Mouse (Mus musculus) gastrocnemius, postnatal 36 days (tissue): ENCODE measurements around the gene Extl1. TPM values are rescaled to one million over a fixed set of nuclear protein-coding genes. Genes with fewer than 3 reads are reported as not detected.
A peak's percentile ranks its signal among the peaks of the same experiment; 100 is the strongest.

Experiments
- DNase-seq, 2 experiments: peaks; one replicate each; pipeline ENCODE4 v3.0.0; 2022
- intact Hi-C: fragments of 180-260 bp; cut with DNase I; formaldehyde crosslinking; loops from one replicate; pipeline ENCODE4 v1.15.1; 2025
- total RNA-seq, 2 experiments: library from RNA; stranded (reverse); gene quantifications; 2 replicates each; pipeline ENCODE4 v1.2.3; 2021

The Extl1 gene
- total RNA-seq, 2 experiments from 2014 or later = 25.9 to 29.9 TPM

DNA sequence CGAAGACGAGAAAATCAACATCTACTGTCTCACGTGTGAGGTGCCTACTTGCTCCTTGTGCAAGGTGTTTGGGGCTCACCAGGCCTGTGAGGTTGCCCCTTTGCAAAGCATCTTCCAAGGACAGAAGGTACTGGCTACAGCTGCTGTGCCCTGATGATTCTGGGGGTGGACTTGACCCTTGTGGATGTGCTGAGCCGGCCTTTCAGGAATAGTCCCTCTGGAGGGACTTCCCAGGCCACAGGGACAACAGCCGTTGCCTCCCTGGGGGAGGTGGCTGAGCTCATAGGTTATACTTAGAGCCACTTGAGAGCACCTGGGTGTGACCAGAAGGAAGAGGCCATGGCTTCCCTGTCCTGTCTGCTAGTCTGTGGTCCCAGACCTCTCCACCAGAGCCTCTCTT, 64.0 kb downstream of the Extl1 start:
- no peak for DNase-seq
- intact Hi-C loops = loop anchor here (5.0 kb wide), 1 partner anchor 38 kb away; no protein-coding TSS in a partner anchor

DNA sequence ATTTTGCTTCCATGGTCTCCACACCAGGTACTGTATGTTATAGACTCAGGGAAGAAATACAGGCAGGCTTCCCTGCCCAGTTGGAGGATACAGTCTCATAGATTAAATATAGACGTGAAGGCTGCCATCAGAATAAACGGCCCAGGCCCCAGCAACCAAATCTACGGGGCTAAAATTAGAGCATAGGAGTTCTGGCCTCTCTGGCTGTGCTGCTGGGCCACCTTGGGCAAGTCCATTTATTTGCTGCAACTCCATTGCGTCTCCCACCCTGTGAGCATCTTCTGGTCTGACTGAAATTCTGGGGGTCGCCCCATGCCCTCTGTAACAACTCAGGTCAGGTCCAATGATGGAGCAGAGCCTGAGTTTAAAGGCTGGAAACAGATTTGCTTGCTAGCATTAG, 64.6 kb downstream of the Extl1 start:
- intact Hi-C loops = loop anchor here (5.0 kb wide), 1 partner anchor 38 kb away; no protein-coding TSS in a partner anchor
- DNase-seq = no peak

DNA sequence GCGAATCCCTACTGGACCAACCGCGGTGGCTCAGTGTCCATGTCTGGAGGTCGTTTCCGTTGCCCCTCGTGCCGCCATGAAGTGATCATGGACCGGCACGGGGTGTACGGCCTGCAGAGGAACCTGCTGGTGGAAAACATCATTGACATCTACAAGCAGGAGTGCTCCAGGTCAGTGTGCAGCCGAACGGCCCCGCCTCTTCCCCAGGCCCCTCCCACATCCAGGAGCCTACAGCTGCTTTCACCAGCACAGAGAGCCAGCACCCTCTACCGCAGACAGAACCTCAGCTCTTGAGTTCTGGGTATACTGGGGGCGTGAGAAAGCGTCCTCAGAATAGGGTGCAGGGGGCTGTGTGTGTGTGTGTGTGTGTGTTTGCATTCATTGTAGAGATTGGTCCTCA, 67.3 kb downstream of the Extl1 start:
- peak in 1 of 2 experiments; percentile 49 for DNase-seq
- intact Hi-C loops = loop anchor here (5.0 kb wide), 1 partner anchor 41 kb away; no protein-coding TSS in a partner anchor

DNA sequence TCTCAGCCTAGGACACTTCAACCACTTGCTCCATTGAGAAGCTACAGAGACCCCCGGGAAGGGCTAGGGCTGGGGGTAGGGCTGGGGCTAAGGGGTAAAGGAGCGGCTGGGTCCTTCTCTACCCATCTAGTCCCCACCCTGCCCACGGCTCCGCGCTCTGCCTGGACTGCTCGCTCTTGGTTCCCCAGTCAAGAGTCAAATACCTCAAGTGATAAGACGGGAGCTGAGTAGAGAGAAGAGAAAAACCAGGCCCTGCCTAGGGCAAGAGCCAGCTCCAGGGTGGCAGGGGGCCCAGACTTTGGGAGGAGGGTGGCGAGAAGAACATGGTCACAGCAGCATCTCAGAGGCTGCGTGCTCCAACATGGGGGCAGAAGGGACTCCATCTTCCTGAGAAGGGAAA, 68.2 kb downstream of the Extl1 start:
- no peak for DNase-seq
- intact Hi-C loops = loop anchor here (1.0 to 5.0 kb wide), 2 partner anchors 16 to 42 kb away; no protein-coding TSS in a partner anchor

DNA sequence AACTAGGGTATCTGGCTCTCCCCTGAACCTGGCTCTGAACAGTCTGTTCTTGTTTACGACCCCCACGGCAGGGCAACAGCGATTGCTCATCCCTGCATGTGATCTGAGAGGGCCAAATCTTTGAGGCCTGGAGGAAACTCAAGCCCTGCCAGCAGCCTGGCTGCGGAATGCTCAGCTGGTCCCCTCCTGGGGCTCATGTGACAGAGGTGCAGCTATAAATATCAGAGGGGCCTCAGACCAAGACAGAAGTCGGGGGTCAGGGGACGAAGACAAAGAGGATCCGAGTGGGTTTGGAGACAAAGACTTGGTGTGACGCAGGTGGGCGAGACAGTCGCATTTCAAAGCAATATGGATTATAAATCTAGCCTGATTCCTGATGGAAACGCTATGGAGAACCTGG, 68.8 kb downstream of the Extl1 start, which contains the start of gene Trim63:
Gene Trim63 (plus strand): TSS at position 245 of the 400 bp plus-strand sequence.
- intact Hi-C loops = loop anchor here (1.0 to 5.0 kb wide), 2 partner anchors 16 to 42 kb away; no protein-coding TSS in a partner anchor
- peak; percentile 50 to 54 for DNase-seq

DNA sequence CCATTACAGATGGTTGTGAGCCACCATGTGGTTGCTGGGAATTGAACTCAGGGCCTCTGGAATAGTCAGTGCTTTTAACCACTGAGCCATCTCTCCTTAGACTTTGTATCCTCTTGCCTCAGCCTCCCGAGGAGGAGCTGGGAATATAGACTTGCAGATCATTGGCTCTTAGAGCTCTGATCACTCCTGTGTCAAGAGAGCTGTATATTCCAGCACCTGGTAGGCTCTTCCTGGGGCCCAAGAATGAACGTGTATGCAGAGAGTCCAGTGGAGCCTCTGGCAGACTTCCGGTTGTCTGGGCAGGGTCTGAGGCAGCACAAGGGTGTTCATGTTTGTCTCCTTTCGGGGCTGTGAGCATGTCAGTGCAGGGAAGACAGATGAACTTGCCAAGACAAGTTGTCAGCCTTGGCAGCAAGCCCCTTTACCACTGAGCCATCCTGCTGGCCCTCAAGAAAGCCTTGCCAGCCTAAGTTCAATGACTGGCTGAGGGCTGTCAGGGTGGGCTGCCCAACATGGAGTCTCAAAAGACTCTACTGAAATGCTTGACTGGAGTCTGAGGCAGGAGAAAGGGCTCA, 69.5 kb downstream of the Extl1 start:
- DNase-seq = no peak
- intact Hi-C loops = no loop called here

DNA sequence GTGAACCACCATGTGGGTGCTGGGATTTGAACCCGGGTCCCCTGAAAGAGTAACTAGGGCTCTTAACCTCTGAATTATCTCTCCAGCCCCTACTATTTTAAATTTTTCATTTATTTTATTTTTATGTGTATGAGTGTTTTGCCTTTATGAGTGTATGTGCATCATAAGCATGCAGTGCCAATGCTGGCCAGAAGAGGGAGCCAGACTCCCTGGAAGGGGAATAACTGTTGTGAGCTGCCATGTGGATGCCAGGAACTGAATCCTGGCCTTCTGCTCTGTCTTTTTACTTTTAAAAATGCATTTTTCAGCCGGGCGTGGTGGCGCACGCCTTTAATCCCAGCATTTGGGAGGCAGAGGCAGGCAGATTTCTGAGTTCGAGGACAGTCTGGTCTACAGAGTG, 70.7 kb downstream of the Extl1 start:
- intact Hi-C loops = no loop called here
- DNase-seq = no peak

DNA sequence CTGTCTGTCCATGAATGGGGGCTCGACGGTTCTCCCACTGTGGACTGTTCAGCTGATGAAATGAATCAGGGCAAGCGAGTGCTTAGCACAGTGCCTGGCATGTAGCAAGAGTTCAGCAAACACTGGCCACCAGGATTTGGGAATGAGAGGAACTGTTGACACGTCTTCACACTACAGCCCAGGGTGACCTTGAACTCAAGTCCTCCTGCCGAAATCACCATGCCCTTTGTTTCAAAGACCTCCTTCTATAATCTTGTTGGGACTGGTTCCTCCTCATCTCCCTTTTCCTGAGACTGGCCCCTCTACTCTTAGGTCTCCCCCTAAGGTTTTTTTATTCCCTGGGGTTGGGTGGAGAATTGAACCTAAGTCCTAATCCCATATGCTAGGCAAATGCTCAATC, 71.3 kb downstream of the Extl1 start:
- DNase-seq = no peak
- intact Hi-C loops = no loop called here

DNA sequence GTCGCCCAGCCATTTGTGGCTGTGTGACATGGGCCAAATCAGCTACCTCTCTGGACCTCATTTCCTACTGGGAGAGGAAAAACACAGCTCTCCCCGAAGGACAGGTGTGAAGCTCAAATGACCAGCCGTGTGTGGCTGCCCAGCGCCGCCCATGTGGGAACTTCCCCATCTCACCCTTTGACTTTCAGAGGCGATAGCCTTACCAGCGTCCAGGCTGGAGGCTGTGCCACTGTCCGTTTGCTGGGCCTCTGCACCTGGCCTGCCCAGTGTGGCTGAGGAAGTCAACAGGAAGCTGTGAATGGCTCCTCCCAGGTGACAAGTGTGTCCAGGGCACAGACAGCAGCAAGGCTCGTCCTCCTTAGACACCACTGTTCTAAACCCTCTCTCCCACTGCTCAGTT, 71.9 kb downstream of the Extl1 start:
- intact Hi-C loops = no loop called here
- peak in 1 of 2 experiments; percentile 54 for DNase-seq

DNA sequence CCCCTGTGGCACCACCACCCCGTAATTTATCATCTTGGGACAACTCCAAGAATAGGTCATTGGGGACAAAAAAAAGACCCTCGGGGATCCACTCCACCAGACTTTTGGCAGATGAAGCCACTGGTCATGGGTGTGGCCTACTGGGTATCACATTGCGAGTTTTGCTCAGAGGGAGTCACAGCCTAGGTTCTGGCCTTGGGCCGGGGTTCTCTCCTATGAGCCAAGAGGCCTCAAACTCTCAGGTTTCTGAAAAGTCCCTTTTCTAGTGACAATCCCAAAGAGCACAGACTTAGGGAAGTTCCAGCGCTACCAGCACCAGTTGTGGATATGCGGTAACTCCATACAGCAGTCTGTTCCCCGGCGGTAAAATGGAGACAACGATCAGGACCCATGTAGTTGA, 73.0 kb downstream of the Extl1 start:
- intact Hi-C loops = no loop called here
- no peak for DNase-seq

DNA sequence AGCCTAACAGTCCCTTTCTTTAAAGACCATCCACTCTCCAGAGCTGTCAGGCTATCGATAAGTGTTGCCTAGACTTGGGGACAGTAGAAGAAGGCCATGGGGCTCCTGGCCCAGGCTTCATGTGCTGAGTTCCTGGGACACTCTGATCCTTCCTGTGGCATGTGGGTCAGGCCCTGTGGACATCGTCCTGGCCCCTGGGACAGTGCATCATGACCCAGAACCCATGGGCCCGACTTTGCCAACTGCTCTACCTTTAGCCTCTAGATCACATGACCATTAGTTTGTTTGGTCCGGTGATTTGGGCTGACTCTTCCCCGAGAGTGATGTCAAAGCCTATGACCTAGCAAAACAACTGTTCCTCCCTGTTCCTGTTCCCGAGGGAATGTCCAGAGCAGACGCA, 73.5 kb downstream of the Extl1 start:
- intact Hi-C loops = no loop called here
- no peak for DNase-seq

DNA sequence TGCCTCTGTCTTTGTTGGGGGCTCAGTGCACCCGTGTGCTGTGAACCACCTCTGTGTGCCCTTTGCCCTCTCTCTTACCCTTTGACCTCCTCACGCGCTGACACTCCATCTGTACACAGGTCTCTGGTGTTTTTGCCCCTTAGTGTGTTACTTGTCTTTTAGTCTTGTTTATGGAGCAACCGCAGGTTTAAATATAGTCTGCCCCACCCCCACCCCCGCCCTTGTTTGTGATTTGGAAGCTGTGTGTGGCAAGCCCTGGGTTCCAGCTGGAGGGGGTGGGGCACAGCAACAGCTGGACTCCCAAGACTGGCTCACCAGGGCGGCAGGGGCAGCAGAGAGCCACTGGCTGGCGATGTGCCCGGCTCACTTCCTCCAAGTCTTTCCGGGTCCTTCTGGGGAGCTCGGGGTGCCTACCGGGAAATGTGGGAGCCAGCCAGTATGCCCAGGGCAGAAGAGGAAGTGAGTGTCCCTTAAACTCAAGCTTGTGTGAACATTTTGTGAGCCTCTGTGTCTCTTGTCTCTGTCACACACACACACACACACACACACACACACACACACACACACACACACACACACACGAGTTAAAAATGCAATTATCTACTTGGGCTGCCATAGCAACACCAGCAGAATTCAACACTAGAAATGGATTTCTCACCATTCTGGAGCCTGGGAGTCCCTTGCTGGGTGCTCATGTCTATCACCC, 76.1 kb downstream of the Extl1 start:
- intact Hi-C loops = no loop called here
- DNase-seq = peak; percentile 68 to 76

DNA sequence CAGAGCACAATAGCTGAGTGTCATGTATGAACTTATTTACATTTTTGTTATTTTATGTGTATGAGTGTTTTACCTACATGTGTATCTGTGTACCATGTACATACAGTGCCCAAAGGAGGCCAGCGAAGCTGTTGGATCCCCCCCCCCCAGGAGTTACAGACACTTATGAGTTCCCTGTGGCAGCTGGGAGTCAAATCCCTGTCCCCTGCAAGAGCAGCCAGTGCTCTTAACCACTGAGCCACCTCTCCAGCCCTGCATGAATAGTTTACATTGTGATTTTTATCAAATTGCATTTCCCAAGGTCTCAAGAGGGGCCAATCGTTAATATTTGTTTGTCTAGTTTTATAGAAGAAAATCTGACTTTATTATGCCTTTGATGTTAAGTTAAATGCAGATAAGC, 76.7 kb downstream of the Extl1 start:
- intact Hi-C loops = no loop called here
- no peak for DNase-seq

Other genes starting within 250 kb of the Extl1 start
- gene Cep85, start 196.7 kb downstream of the Extl1 start, total RNA-seq = 10 to 100 TPM; 51.0 to 64.2 TPM
- gene Gm7534, start 180.8 kb downstream of the Extl1 start, total RNA-seq = not detected
- 1 to 10 TPM; 1.3 to 1.4 TPM for gene Catsper4, start 156.5 kb downstream of the Extl1 start, total RNA-seq
- gene Cnksr1, start 145.5 kb downstream of the Extl1 start, total RNA-seq = 10 to 100 TPM; 33.7 to 36.3 TPM
- gene E130218I03Rik, start 140.2 kb downstream of the Extl1 start, total RNA-seq = not detected
- 1 to 10 TPM; 4.5 to 4.7 TPM for gene Zfp593, start 138.3 kb downstream of the Extl1 start, total RNA-seq
- gene Gm30191, start 136.9 kb downstream of the Extl1 start, total RNA-seq = not detected
- 1 to 10 TPM; 2.4 to 3.6 TPM for gene Grrp1, start 129.7 kb downstream of the Extl1 start, total RNA-seq
- 1 to 10 TPM; 2.2 to 4.3 TPM for gene Pdik1l, start 96.0 kb downstream of the Extl1 start, total RNA-seq
- gene Trim63, start 68.7 kb downstream of the Extl1 start, total RNA-seq = 100 to 1,000 TPM; 241 to 268 TPM
- gene Slc30a2, start 40.7 kb downstream of the Extl1 start, total RNA-seq = 10 to 100 TPM in 1 of 2 experiments, 1 to 10 TPM in 1; 3.8 to 22.3 TPM
- 1 to 10 TPM; 1.8 to 4.0 TPM for gene Pafah2, start 12.5 kb upstream of the Extl1 start, total RNA-seq
- 1 to 10 TPM; 8.0 TPM for gene Stmn1, start 84.5 kb upstream of the Extl1 start, total RNA-seq
- 1 to 10 TPM; 2.4 to 3.0 TPM for gene Paqr7, start 112.8 kb upstream of the Extl1 start, total RNA-seq
- under 1 TPM in 1 of 2 experiments, not detected in 1; 0.20 TPM for gene Aunip, start 127.1 kb upstream of the Extl1 start, total RNA-seq
- 100 to 1,000 TPM; 124 to 130 TPM for gene Mtfr1l, start 151.5 kb upstream of the Extl1 start, total RNA-seq
- gene Selenon, start 168.3 kb upstream of the Extl1 start, total RNA-seq = 1 to 10 TPM; 4.9 to 6.1 TPM